ENCODE assay signal across 17 mouse cellular contexts in the genomic region with DNA sequence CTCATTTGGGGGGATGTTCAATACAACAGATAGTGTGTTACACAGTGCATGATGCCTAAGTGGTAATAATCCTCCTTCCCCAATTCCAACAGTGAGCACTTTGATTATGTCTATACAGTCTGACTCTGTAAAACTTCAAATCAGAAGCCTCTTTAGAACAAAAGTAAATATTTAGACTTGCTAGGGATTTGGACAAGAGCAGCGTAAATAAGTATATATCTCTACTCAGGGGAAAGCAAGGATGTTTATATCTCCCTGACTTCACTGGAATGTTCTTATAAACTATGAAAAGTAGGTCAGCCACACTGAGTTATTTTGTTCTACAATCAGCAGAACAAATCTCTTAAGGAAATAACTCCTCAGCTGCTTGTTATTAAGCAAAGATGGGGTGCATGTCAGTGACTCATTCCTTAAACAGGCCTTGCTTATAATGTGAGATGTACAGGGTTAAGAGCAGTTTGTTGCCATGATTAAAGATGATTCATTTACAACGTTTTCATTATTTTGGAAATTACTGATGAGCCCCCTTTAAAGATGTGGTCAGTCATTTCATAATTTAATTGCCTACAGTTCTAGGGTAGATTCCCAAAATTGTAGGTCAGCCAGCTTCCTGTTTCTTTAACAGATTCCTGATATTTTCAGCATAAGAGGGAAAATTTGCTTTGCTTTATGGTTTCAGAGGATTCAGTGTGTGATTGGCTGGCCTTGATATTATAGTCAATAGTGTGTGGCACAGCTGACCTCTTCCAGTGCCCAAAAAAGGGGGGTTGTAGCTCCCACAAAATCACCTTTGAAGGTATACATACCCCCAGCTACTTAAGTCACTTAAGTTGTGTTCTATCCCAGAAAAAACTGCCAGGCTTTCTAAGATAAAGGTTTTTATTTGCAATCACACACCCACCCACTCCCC.
A peak's percentile ranks its signal among the peaks of the same experiment; 100 is the strongest.
DNase-seq lines count a peak whose midpoint lies in the region; ATAC-seq and TF ChIP-seq lines count a peak whose summit lies in the region.
"Had no signal": no experiment of that assay in that cellular context is flagged by ENCODE, and none has a peak within 500 bp of the region (broad histone marks: within the 10 kb centered on the region; RNA-seq: fewer than 3 reads in every experiment).

No protein-coding gene starts in this region.

- TF ChIP-seq CTCF in liver, adult 2 months (IDR thresholded peaks at IDR 0.05; ENCODE audit: low read depth, low read length): no peak
- TF ChIP-seq CTCF in liver, postnatal 0 days (IDR thresholded peaks at IDR 0.05; ENCODE audit: low read depth): no peak

- no peak for TF ChIP-seq EP300 in liver, postnatal 0 days (IDR thresholded peaks at IDR 0.05; ENCODE audit: low read depth)

- DNase-seq in frontal cortex, postnatal 10 days (ENCODE audit: low spot score in 2 of 2): no peak
- DNase-seq in liver, adult 2 months (ENCODE audit: extremely low read depth, low read depth, low spot score): peak; percentile 59
- DNase-seq in liver, postnatal 0 days: no peak
- DNase-seq in intestine, embryonic 14.5 days (ENCODE audit: low spot score): no peak
- DNase-seq in natural killer cell, adult 2 months (ENCODE audit: low spot score in 2 of 2): no peak
- no peak for DNase-seq in cerebellum, adult 11-12 months
- DNase-seq: adrenal gland, postnatal 14 days; B cell, adult 2 months; cerebellum, postnatal 36 days; retina, postnatal 1 day; thymus, adult 18-20 months had no signal

- no peak overlapping the region for H3K4me3 ChIP-seq in liver, adult 2 months (ENCODE audit: insufficient read depth, low read depth, low read length)
- H3K4me3 ChIP-seq in liver, postnatal 0 days (ENCODE audit: low read depth, low read length): no peak overlapping the region
- no peak overlapping the region for H3K4me3 ChIP-seq in intestine, embryonic 14.5 days (ENCODE audit: low read depth, low read length)
- no peak overlapping the region for H3K4me3 ChIP-seq in stomach, embryonic 14.5 days (ENCODE audit: low read depth, low read length)
- H3K4me3 ChIP-seq: embryonic facial prominence, embryonic 15.5 days; neural tube, embryonic 13.5 days had no signal

- no peaks in the 10 kb centered on the region for H3K27me3 ChIP-seq in liver, adult 2 months (ENCODE audit: control insufficient read depth, insufficient read depth, low read length)
- no peaks in the 10 kb centered on the region for H3K27me3 ChIP-seq in liver, postnatal 0 days (ENCODE audit: insufficient read depth, low read length)
- H3K27me3 ChIP-seq in intestine, embryonic 14.5 days (replicated peaks; ENCODE audit: control insufficient read depth, insufficient read depth, low read length): no peaks in the 10 kb centered on the region
- H3K27me3 ChIP-seq in stomach, embryonic 14.5 days (ENCODE audit: control insufficient read depth, insufficient read depth, low read length): no peaks in the 10 kb centered on the region
- H3K27me3 ChIP-seq: embryonic facial prominence, embryonic 15.5 days; neural tube, embryonic 13.5 days had no signal

- no peak overlapping the region for H3K27ac ChIP-seq in liver, adult 2 months (replicated peaks; ENCODE audit: insufficient read depth, low read depth, low read length)
- no peak overlapping the region for H3K27ac ChIP-seq in liver, postnatal 0 days (ENCODE audit: low read depth)
- H3K27ac ChIP-seq in intestine, embryonic 14.5 days (ENCODE audit: low read depth): no peak overlapping the region
- H3K27ac ChIP-seq in stomach, embryonic 14.5 days (ENCODE audit: low read length): peak overlapping the region; percentile 52; the same call in 1 of the 2 replicates
- H3K27ac ChIP-seq: embryonic facial prominence, embryonic 15.5 days; hindbrain, embryonic 14.5 days; neural tube, embryonic 13.5 days had no signal

- no peaks in the 10 kb centered on the region for H3K9me3 ChIP-seq in liver, postnatal 0 days (ENCODE audit: low read length)
- no peaks in the 10 kb centered on the region for H3K9me3 ChIP-seq in intestine, embryonic 14.5 days (ENCODE audit: control insufficient read depth, low read length)
- no peaks in the 10 kb centered on the region for H3K9me3 ChIP-seq in stomach, embryonic 14.5 days (ENCODE audit: control insufficient read depth, low read depth, low read length)
- H3K9me3 ChIP-seq: embryonic facial prominence, embryonic 15.5 days; neural tube, embryonic 13.5 days had no signal

- no peak for TF ChIP-seq POLR2A in liver, adult 2 months (IDR thresholded peaks at IDR 0.05; ENCODE audit: extremely low read depth, insufficient read depth, low read length)

- H3K9ac ChIP-seq in liver, adult 2 months (ENCODE audit: low read depth, low read length): no peak overlapping the region
- no peak overlapping the region for H3K9ac ChIP-seq in liver, postnatal 0 days (replicated peaks)
- no peak overlapping the region for H3K9ac ChIP-seq in intestine, embryonic 14.5 days (ENCODE audit: low read length)
- no peak overlapping the region for H3K9ac ChIP-seq in stomach, embryonic 14.5 days (replicated peaks; ENCODE audit: low read depth, low read length)
- H3K9ac ChIP-seq: embryonic facial prominence, embryonic 15.5 days; hindbrain, embryonic 14.5 days; neural tube, embryonic 13.5 days had no signal

- H3K36me3 ChIP-seq in liver, adult 2 months (ENCODE audit: control insufficient read depth, insufficient read depth, low read length): no peaks in the 10 kb centered on the region
- no peaks in the 10 kb centered on the region for H3K36me3 ChIP-seq in liver, postnatal 0 days (replicated peaks; ENCODE audit: insufficient read depth, low read length)
- H3K36me3 ChIP-seq in intestine, embryonic 14.5 days (ENCODE audit: control insufficient read depth, insufficient read depth, low read length): no peaks in the 10 kb centered on the region
- no peaks in the 10 kb centered on the region for H3K36me3 ChIP-seq in stomach, embryonic 14.5 days (ENCODE audit: control insufficient read depth, insufficient read depth, low read length)
- H3K36me3 ChIP-seq: embryonic facial prominence, embryonic 15.5 days; neural tube, embryonic 13.5 days had no signal

- no peaks in the 10 kb centered on the region; the same call in 1 of the 2 replicates for H3K4me1 ChIP-seq in liver, adult 2 months (ENCODE audit: control insufficient read depth, insufficient read depth, low read length)
- H3K4me1 ChIP-seq in liver, postnatal 0 days (ENCODE audit: insufficient read depth): peaks cover 6% of the 10 kb centered on the region; the same call in 1 of the 2 replicates
- peaks cover 7% of the 10 kb centered on the region for H3K4me1 ChIP-seq in intestine, embryonic 14.5 days (replicated peaks; ENCODE audit: control insufficient read depth, insufficient read depth, low read length)
- peaks cover 7% of the 10 kb centered on the region; the same call in 1 of the 2 replicates for H3K4me1 ChIP-seq in stomach, embryonic 14.5 days (ENCODE audit: control insufficient read depth, insufficient read depth, low read length)
- H3K4me1 ChIP-seq: embryonic facial prominence, embryonic 15.5 days; neural tube, embryonic 13.5 days had no signal

- H3K79me2 ChIP-seq in liver, adult 2 months (ENCODE audit: control insufficient read depth, insufficient read depth, low read length): peaks cover 4% of the 10 kb centered on the region; the same call in 1 of the 2 replicates

- WGBS in liver, adult 2 months: 75% methylated on average over 2 of the region's 2 CpGs
- WGBS in liver, postnatal 0 days (ENCODE audit: insufficient replicate concordance): 60% methylated on average over 2 of the region's 2 CpGs
- WGBS in intestine, embryonic 14.5 days: 22% methylated on average over 2 of the region's 2 CpGs
- WGBS in stomach, embryonic 14.5 days: 28% methylated on average over 2 of the region's 2 CpGs

- H3K4me2 ChIP-seq in liver, postnatal 0 days (ENCODE audit: low read depth, low read length): no peak overlapping the region
- H3K4me2 ChIP-seq in intestine, embryonic 14.5 days (ENCODE audit: low read length): no peak overlapping the region
- H3K4me2 ChIP-seq in stomach, embryonic 14.5 days (replicated peaks; ENCODE audit: low read depth, low read length): no peak overlapping the region
- H3K4me2 ChIP-seq: embryonic facial prominence, embryonic 15.5 days; hindbrain, embryonic 14.5 days; neural tube, embryonic 13.5 days had no signal

- peak; percentile 19; the same call in 1 of the 2 replicates for ATAC-seq in frontal cortex, adult (ENCODE audit: low TSS enrichment)
- no peak for ATAC-seq in liver, postnatal 0 days
- ATAC-seq in intestine, embryonic 14.5 days (replicated peaks; ENCODE audit: low FRiP score, low TSS enrichment, low read depth): 0 out of 2 replicates have a peak, but pooled peaks have one; percentile 32
- peak; percentile 69; the same call in 1 of the 2 replicates for ATAC-seq in stomach, embryonic 14.5 days (ENCODE audit: insufficient number of reproducible peaks, insufficient read depth, low FRiP score, low read depth)
- ATAC-seq: midbrain, embryonic 16.5 days had no signal
